ENCODE assay signal across 12 mouse cellular contexts in the genomic region with DNA sequence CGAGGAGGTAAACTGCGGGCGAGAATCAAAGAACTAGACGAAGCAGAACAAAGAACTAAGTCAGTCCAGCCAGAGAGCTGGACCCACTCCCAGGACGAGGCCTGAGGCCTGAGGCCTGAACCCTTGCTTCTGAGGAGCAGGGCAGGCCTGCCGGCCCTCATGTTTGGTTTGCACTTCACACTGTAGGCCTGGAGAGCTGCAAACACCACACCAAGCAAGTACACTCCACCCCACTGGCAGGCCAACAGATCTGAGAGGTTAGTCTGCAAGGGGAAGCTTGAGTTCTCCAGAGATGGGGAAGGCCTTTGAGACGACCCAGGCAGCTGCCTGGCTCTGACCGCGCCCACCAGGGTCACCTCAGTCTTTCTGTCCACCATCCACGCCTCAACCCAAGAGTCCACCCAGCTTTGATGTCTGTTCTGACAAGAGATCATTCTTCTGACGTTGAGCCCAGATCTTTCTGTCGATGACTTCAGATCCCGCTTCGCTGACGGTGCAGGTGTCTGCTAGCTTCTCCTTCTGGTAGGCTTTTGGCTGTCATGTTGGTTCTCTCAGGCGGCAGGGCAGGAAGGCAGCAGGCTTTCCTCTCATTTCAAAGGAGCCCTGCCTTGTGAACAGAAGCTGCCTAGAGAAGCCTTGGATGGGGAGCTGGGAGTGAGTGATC.
DNase-seq lines count a peak whose midpoint lies in the region; ATAC-seq and TF ChIP-seq lines count a peak whose summit lies in the region.
"Had no signal": no experiment of that assay in that cellular context is flagged by ENCODE, and none has a peak within 500 bp of the region (broad histone marks: within the 10 kb centered on the region; RNA-seq: fewer than 3 reads in every experiment).

No protein-coding gene starts in this region.

- peaks cover 5% of the 10 kb centered on the region; the same call in 1 of the 2 replicates for H3K79me2 ChIP-seq in heart, adult 2 months (replicated peaks; ENCODE audit: control insufficient read depth, insufficient read depth, low read length)

- no peak for TF ChIP-seq POLR2A in heart, adult 2 months (IDR thresholded peaks at IDR 0.05; ENCODE audit: insufficient read depth, low read depth, low read length)
- no peak for TF ChIP-seq POLR2A in brain, embryonic 14.5 days (IDR thresholded peaks at IDR 0.05; ENCODE audit: borderline replicate concordance, extremely low read depth, insufficient read depth, insufficient read length, poor library complexity, severe bottlenecking)

- intact Hi-C loops in heart, adult 2 months (cut with DNase I) = no loop called here

- ATAC-seq in heart, embryonic 12.5 days (ENCODE audit: insufficient number of reproducible peaks, low FRiP score) = no peak
- ATAC-seq in embryonic facial prominence, embryonic 12.5 days (ENCODE audit: insufficient number of reproducible peaks, insufficient read depth, low FRiP score, low TSS enrichment) = no peak
- ATAC-seq in CD4-positive, CD25-positive, alpha-beta regulatory T cell, adult 4 months = no peak

- H3K36me3 ChIP-seq in heart, embryonic 12.5 days = peaks cover 9% of the 10 kb centered on the region; the same call in 1 of the 2 replicates
- peaks cover 7% of the 10 kb centered on the region; the same call in 1 of the 2 replicates for H3K36me3 ChIP-seq in heart, adult 2 months (ENCODE audit: control insufficient read depth, insufficient read depth, low read length)
- H3K36me3 ChIP-seq in embryonic facial prominence, embryonic 12.5 days = peaks cover 2% of the 10 kb centered on the region; the same call in 1 of the 2 replicates

- no peaks in the 10 kb centered on the region for H3K9me3 ChIP-seq in heart, embryonic 12.5 days (replicated peaks)
- H3K9me3 ChIP-seq in embryonic facial prominence, embryonic 12.5 days = no peaks in the 10 kb centered on the region
- H3K9me3 ChIP-seq: embryonic facial prominence, embryonic 13.5 days; megakaryocyte, embryonic 14.5 days had no signal

- H3K9ac ChIP-seq in heart, embryonic 12.5 days = no peak overlapping the region
- no peak overlapping the region for H3K9ac ChIP-seq in heart, adult 2 months (ENCODE audit: low read depth, low read length)
- no peak overlapping the region for H3K9ac ChIP-seq in embryonic facial prominence, embryonic 12.5 days
- H3K9ac ChIP-seq: embryonic facial prominence, embryonic 13.5 days had no signal

- WGBS in heart, embryonic 12.5 days = 54% methylated on average over 16 of the region's 16 CpGs
- 80% methylated on average over 16 of the region's 16 CpGs for WGBS in heart, adult 2 months
- 63% methylated on average over 16 of the region's 16 CpGs for WGBS in embryonic facial prominence, embryonic 12.5 days

- TF ChIP-seq CTCF in heart, adult 2 months (IDR thresholded peaks at IDR 0.05) = no peak
- no peak for TF ChIP-seq CTCF in brain, embryonic 14.5 days (IDR thresholded peaks at IDR 0.05; ENCODE audit: borderline replicate concordance, extremely low read depth, insufficient read depth, insufficient read length)

- H3K27ac ChIP-seq in heart, embryonic 12.5 days (ENCODE audit: poor library complexity, severe bottlenecking) = peak overlapping the region; percentile 1; the same call in 1 of the 2 replicates
- no peak overlapping the region for H3K27ac ChIP-seq in heart, adult 2 months
- 0 out of 2 replicates have a peak overlapping the region, but pooled peaks have one; percentile 24 for H3K27ac ChIP-seq in embryonic facial prominence, embryonic 12.5 days
- H3K27ac ChIP-seq: embryonic facial prominence, embryonic 13.5 days had no signal

- no peak for DNase-seq in heart, adult 2 months
- DNase-seq in brain, embryonic 14.5 days (ENCODE audit: low read depth) = peak; percentile 58
- DNase-seq in lung, postnatal 36 days = peak; percentile 62
- DNase-seq in adrenal gland, postnatal 36 days = no peak
- no peak for DNase-seq in ovary, postnatal 14 days (ENCODE audit: low spot score)
- DNase-seq: kidney, postnatal 10 days; right cerebral cortex, postnatal 14 days had no signal

- TF ChIP-seq EP300 in heart, adult 2 months (IDR thresholded peaks at IDR 0.05; ENCODE audit: insufficient read depth, low read depth, low read length) = no peak

- H3K27me3 ChIP-seq in heart, embryonic 12.5 days (replicated peaks) = no peaks in the 10 kb centered on the region
- H3K27me3 ChIP-seq in heart, adult 2 months (ENCODE audit: control insufficient read depth, insufficient read depth, low read length) = no peaks in the 10 kb centered on the region
- H3K27me3 ChIP-seq in embryonic facial prominence, embryonic 12.5 days = no peaks in the 10 kb centered on the region
- H3K27me3 ChIP-seq: embryonic facial prominence, embryonic 13.5 days; megakaryocyte, embryonic 14.5 days had no signal

- H3K4me2 ChIP-seq in heart, embryonic 12.5 days = no peak overlapping the region
- no peak overlapping the region for H3K4me2 ChIP-seq in embryonic facial prominence, embryonic 12.5 days (replicated peaks)
- H3K4me2 ChIP-seq: embryonic facial prominence, embryonic 13.5 days had no signal

- H3K4me1 ChIP-seq in heart, embryonic 12.5 days (replicated peaks) = peaks cover 74% of the 10 kb centered on the region
- peaks cover 19% of the 10 kb centered on the region for H3K4me1 ChIP-seq in heart, adult 2 months (ENCODE audit: control insufficient read depth, insufficient read depth, low read length)
- peaks cover 64% of the 10 kb centered on the region for H3K4me1 ChIP-seq in embryonic facial prominence, embryonic 12.5 days

- no peak overlapping the region for H3K4me3 ChIP-seq in heart, embryonic 12.5 days
- H3K4me3 ChIP-seq in heart, adult 2 months = no peak overlapping the region
- H3K4me3 ChIP-seq in embryonic facial prominence, embryonic 12.5 days = no peak overlapping the region
- H3K4me3 ChIP-seq: embryonic facial prominence, embryonic 13.5 days; megakaryocyte, embryonic 14.5 days had no signal

Comparison
In these comparisons a context has a peak if more than half of its experiments do, and no peak if none do; other contexts are left out.
1. DNase-seq: peak in brain, embryonic 14.5 days (single experiment) and lung, postnatal 36 days (single experiment); none in heart, adult 2 months (0 of 2), adrenal gland, postnatal 36 days (0 of 2) and ovary, postnatal 14 days (single experiment).